Mouse (Mus musculus) heart, postnatal 0 days (tissue): Measurements from ENCODE around the gene Gns.
"Not testable (repeated sequence)": the region's sequence is repeated elsewhere in the genome, so short reads cannot be mapped to it uniquely, and the experiment has no call there.

Source experiments
- CTCF ChIP-seq: IDR thresholded peaks from 2 replicates; pipeline ENCODE4 v1.5.1; 2016; ENCODE audit warnings: antibody characterized with exemption, control low read depth, low read depth
- EP300 ChIP-seq: IDR thresholded peaks from 2 replicates; pipeline ENCODE4 v1.6.1; 2016; ENCODE audit warnings: antibody characterized with exemption, low read depth

- not testable (repeated sequence) for TF ChIP-seq CTCF, EP300
These were observed 28.4 kb upstream of the Gns start for GRCm38 (mm10) chr10:121336536-121336935.
